Mouse (Mus musculus): ENCODE measurements around the gene Ifna5. TPM values are rescaled to one million over a fixed set of nuclear protein-coding genes. Genes with fewer than 3 reads are reported as not detected.

The Ifna5 gene
- total and polyA plus RNA-seq, 2 experiments from 2014 or later: not detected

GRCm38 (mm10) chr4:88878246-88878645, 42.9 kb downstream of the Ifna5 start:
- no peak overlapping the region for H3K9ac ChIP-seq (replicated peaks; ENCODE audit: low read length)
- no peaks in the 10 kb centered on the region for H3K9me3 ChIP-seq (ENCODE audit: low read length)
- no peak overlapping the region for H3K4me2 ChIP-seq (ENCODE audit: low read depth, low read length)
- WGBS: 44% methylated on average over 10 of the region's 10 CpGs
- H3K4me1 ChIP-seq (ENCODE audit: insufficient read depth, low read length): no peaks in the 10 kb centered on the region
- no peak for TF ChIP-seq CTCF (IDR thresholded peaks at IDR 0.05; ENCODE audit: low read depth)
- no peak overlapping the region for H3K27ac ChIP-seq
- DNase-seq (ENCODE audit: low spot score) (no peak), ATAC-seq (no peak)
- H3K27me3 ChIP-seq (ENCODE audit: insufficient read depth, low read length): no peaks in the 10 kb centered on the region
- H3K4me3 ChIP-seq (ENCODE audit: low read length): no peak overlapping the region
- H3K36me3 ChIP-seq (ENCODE audit: insufficient read depth, low read length): no peaks in the 10 kb centered on the region

DNA sequence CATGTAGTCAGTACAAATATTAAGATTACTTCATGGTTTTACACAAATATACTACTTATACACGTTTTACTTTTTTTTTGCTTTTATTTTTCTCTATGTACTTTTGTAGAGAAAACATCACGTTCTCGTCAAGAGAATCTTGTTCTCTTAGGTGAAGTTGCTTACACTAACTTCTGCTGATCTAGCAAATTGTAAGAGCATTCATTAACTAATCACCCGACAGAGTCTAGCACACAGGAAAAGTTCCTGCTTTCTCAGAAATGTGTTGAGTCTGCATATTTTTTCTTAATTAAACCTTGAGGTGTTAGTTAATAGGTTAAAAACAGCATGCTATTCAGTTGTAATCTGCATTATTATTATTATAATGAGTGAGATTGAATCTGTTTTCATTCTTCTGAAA, 43.4 kb downstream of the Ifna5 start:
- Histone ChIP-seq H3K9me3 (ENCODE audit: low read length) (no peaks in the 10 kb centered on the region), H3K4me2 (ENCODE audit: low read depth, low read length) (no peak overlapping the region), H3K4me1 (ENCODE audit: insufficient read depth, low read length) (no peaks in the 10 kb centered on the region), H3K36me3 (ENCODE audit: insufficient read depth, low read length) (no peaks in the 10 kb centered on the region), H3K27ac (no peak overlapping the region), H3K9ac (replicated peaks; ENCODE audit: low read length) (no peak overlapping the region), H3K4me3 (ENCODE audit: low read length) (no peak overlapping the region), H3K27me3 (ENCODE audit: insufficient read depth, low read length) (no peaks in the 10 kb centered on the region)
- ATAC-seq (no peak), DNase-seq (ENCODE audit: low spot score) (no peak)
- 75% methylated on average over 4 of the region's 4 CpGs for WGBS
- TF ChIP-seq CTCF (IDR thresholded peaks at IDR 0.05; ENCODE audit: low read depth): no peak

GRCm38 (mm10) chr4:88880101-88880500, 44.8 kb downstream of the Ifna5 start, which contains the start of gene Ifne:
Gene Ifne, minus strand, starts transcription at chr4:88880201.
- H3K4me3 ChIP-seq (ENCODE audit: low read length): no peak within 1 kb of the TSS
- no peaks in the 10 kb centered on the region for H3K36me3 ChIP-seq (ENCODE audit: insufficient read depth, low read length)
- H3K9ac ChIP-seq (replicated peaks; ENCODE audit: low read length): no peak within 1 kb of the TSS
- ATAC-seq (no peak), DNase-seq (ENCODE audit: low spot score) (no peak)
- TF ChIP-seq CTCF (IDR thresholded peaks at IDR 0.05; ENCODE audit: low read depth): no peak
- no peaks in the 10 kb centered on the region for H3K9me3 ChIP-seq (ENCODE audit: low read length)
- no peak within 1 kb of the TSS for H3K27ac ChIP-seq
- 88% methylated on average over 8 of the region's 8 CpGs for WGBS
- no peak within 1 kb of the TSS for H3K4me2 ChIP-seq (ENCODE audit: low read depth, low read length)
- H3K4me1 ChIP-seq (ENCODE audit: insufficient read depth, low read length): no peaks in the 10 kb centered on the region
- no peaks in the 10 kb centered on the region for H3K27me3 ChIP-seq (ENCODE audit: insufficient read depth, low read length)

Other genes starting within 250 kb of the Ifna5 start
- not detected in 2 replicates for gene Ifna9, start 243.1 kb upstream of the Ifna5 start, total RNA-seq (2014; rRNA removed)
- gene Ifna9, start 243.1 kb upstream of the Ifna5 start, polyA plus RNA-seq (2015; fragmentation: Nextera tagmentation; extraction: Ambion mirVana): not detected in 2 replicates
- not detected in 2 replicates for gene Ifna12, start 232.1 kb upstream of the Ifna5 start, total RNA-seq (2014; rRNA removed)
- gene Ifna12, start 232.1 kb upstream of the Ifna5 start, polyA plus RNA-seq (2015; fragmentation: Nextera tagmentation; extraction: Ambion mirVana): not detected in 2 replicates
- not detected in 2 replicates for gene C87499, start 201.1 kb upstream of the Ifna5 start, total RNA-seq (2014; rRNA removed)
- gene C87499, start 201.1 kb upstream of the Ifna5 start, polyA plus RNA-seq (2015; fragmentation: Nextera tagmentation; extraction: Ambion mirVana): not detected in 2 replicates
- gene Ifna13, start 191.1 kb upstream of the Ifna5 start, total RNA-seq (2014; rRNA removed): not detected in 2 replicates
- gene Ifna13, start 191.1 kb upstream of the Ifna5 start, polyA plus RNA-seq (2015; fragmentation: Nextera tagmentation; extraction: Ambion mirVana): not detected in 2 replicates
- not detected in 2 replicates for gene Ifna16, start 158.6 kb upstream of the Ifna5 start, total RNA-seq (2014; rRNA removed)
- not detected in 2 replicates for gene Ifna16, start 158.6 kb upstream of the Ifna5 start, polyA plus RNA-seq (2015; fragmentation: Nextera tagmentation; extraction: Ambion mirVana)
- not detected in 2 replicates for gene Ifna2, start 151.6 kb upstream of the Ifna5 start, total RNA-seq (2014; rRNA removed)
- not detected in 2 replicates for gene Ifna2, start 151.6 kb upstream of the Ifna5 start, polyA plus RNA-seq (2015; fragmentation: Nextera tagmentation; extraction: Ambion mirVana)
- gene Ifnab, start 144.2 kb upstream of the Ifna5 start, total RNA-seq (2014; rRNA removed): not detected in 2 replicates
- not detected in 2 replicates for gene Ifnab, start 144.2 kb upstream of the Ifna5 start, polyA plus RNA-seq (2015; fragmentation: Nextera tagmentation; extraction: Ambion mirVana)
- 0.18 and 2.2 TPM in 2 replicates for gene Gm26566, start 113.7 kb upstream of the Ifna5 start, total RNA-seq (2014; rRNA removed)
- 1.4 and 1.5 TPM in 2 replicates for gene Gm26566, start 113.7 kb upstream of the Ifna5 start, polyA plus RNA-seq (2015; fragmentation: Nextera tagmentation; extraction: Ambion mirVana)
- gene Klhl9, start 113.1 kb upstream of the Ifna5 start, total RNA-seq (2014; rRNA removed): 140 TPM in 2 replicates
- gene Klhl9, start 113.1 kb upstream of the Ifna5 start, polyA plus RNA-seq (2015; fragmentation: Nextera tagmentation; extraction: Ambion mirVana): 73.1 and 78.8 TPM in 2 replicates
- gene Gm13271, start 80.7 kb upstream of the Ifna5 start, total RNA-seq (2014; rRNA removed): not detected in 2 replicates
- gene Gm13271, start 80.7 kb upstream of the Ifna5 start, polyA plus RNA-seq (2015; fragmentation: Nextera tagmentation; extraction: Ambion mirVana): not detected in 2 replicates
- not detected in 2 replicates for gene Gm13283, start 75.4 kb upstream of the Ifna5 start, total RNA-seq (2014; rRNA removed)
- not detected in 2 replicates for gene Gm13283, start 75.4 kb upstream of the Ifna5 start, polyA plus RNA-seq (2015; fragmentation: Nextera tagmentation; extraction: Ambion mirVana)
- not detected in 2 replicates for gene Gm13290, start 61.7 kb upstream of the Ifna5 start, total RNA-seq (2014; rRNA removed)
- not detected in 2 replicates for gene Gm13290, start 61.7 kb upstream of the Ifna5 start, polyA plus RNA-seq (2015; fragmentation: Nextera tagmentation; extraction: Ambion mirVana)
- not detected in 2 replicates for gene Gm13289, start 58.6 kb upstream of the Ifna5 start, total RNA-seq (2014; rRNA removed)
- not detected in 2 replicates for gene Gm13289, start 58.6 kb upstream of the Ifna5 start, polyA plus RNA-seq (2015; fragmentation: Nextera tagmentation; extraction: Ambion mirVana)
- gene Gm13272, start 55.7 kb upstream of the Ifna5 start, total RNA-seq (2014; rRNA removed): not detected in 2 replicates
- gene Gm13272, start 55.7 kb upstream of the Ifna5 start, polyA plus RNA-seq (2015; fragmentation: Nextera tagmentation; extraction: Ambion mirVana): not detected in 2 replicates
- gene Ifnz, start 53.4 kb upstream of the Ifna5 start, total RNA-seq (2014; rRNA removed): not detected in 2 replicates
- gene Ifnz, start 53.4 kb upstream of the Ifna5 start, polyA plus RNA-seq (2015; fragmentation: Nextera tagmentation; extraction: Ambion mirVana): not detected in 2 replicates
- not detected in 2 replicates for gene Gm13276, start 49.8 kb upstream of the Ifna5 start, total RNA-seq (2014; rRNA removed)
- gene Gm13276, start 49.8 kb upstream of the Ifna5 start, polyA plus RNA-seq (2015; fragmentation: Nextera tagmentation; extraction: Ambion mirVana): not detected in 2 replicates
- gene Gm13277, start 46.9 kb upstream of the Ifna5 start, total RNA-seq (2014; rRNA removed): not detected in 2 replicates
- not detected in 2 replicates for gene Gm13277, start 46.9 kb upstream of the Ifna5 start, polyA plus RNA-seq (2015; fragmentation: Nextera tagmentation; extraction: Ambion mirVana)
- not detected in 2 replicates for gene Gm13278, start 44.0 kb upstream of the Ifna5 start, total RNA-seq (2014; rRNA removed)
- not detected in 2 replicates for gene Gm13278, start 44.0 kb upstream of the Ifna5 start, polyA plus RNA-seq (2015; fragmentation: Nextera tagmentation; extraction: Ambion mirVana)
- gene Gm13275, start 41.0 kb upstream of the Ifna5 start, total RNA-seq (2014; rRNA removed): not detected in 2 replicates
- gene Gm13275, start 41.0 kb upstream of the Ifna5 start, polyA plus RNA-seq (2015; fragmentation: Nextera tagmentation; extraction: Ambion mirVana): not detected in 2 replicates
- gene Gm13279, start 38.1 kb upstream of the Ifna5 start, total RNA-seq (2014; rRNA removed): not detected in 2 replicates
- gene Gm13279, start 38.1 kb upstream of the Ifna5 start, polyA plus RNA-seq (2015; fragmentation: Nextera tagmentation; extraction: Ambion mirVana): not detected in 2 replicates
- not detected in 2 replicates for gene Gm13285, start 35.9 kb upstream of the Ifna5 start, total RNA-seq (2014; rRNA removed)
- gene Gm13285, start 35.9 kb upstream of the Ifna5 start, polyA plus RNA-seq (2015; fragmentation: Nextera tagmentation; extraction: Ambion mirVana): 0.14 TPM in 1 of 2 replicates, not detected in the other
- gene Gm13287, start 32.3 kb upstream of the Ifna5 start, total RNA-seq (2014; rRNA removed): not detected in 2 replicates
- not detected in 2 replicates for gene Gm13287, start 32.3 kb upstream of the Ifna5 start, polyA plus RNA-seq (2015; fragmentation: Nextera tagmentation; extraction: Ambion mirVana)
- gene Gm13288, start 30.0 kb upstream of the Ifna5 start, total RNA-seq (2014; rRNA removed): not detected in 2 replicates
- not detected in 2 replicates for gene Gm13288, start 30.0 kb upstream of the Ifna5 start, polyA plus RNA-seq (2015; fragmentation: Nextera tagmentation; extraction: Ambion mirVana)
- gene Ifna7, start 19.3 kb upstream of the Ifna5 start, total RNA-seq (2014; rRNA removed): not detected in 2 replicates
- gene Ifna7, start 19.3 kb upstream of the Ifna5 start, polyA plus RNA-seq (2015; fragmentation: Nextera tagmentation; extraction: Ambion mirVana): not detected in 2 replicates
- gene Ifna11, start 15.6 kb upstream of the Ifna5 start, total RNA-seq (2014; rRNA removed): not detected in 2 replicates
- not detected in 2 replicates for gene Ifna11, start 15.6 kb upstream of the Ifna5 start, polyA plus RNA-seq (2015; fragmentation: Nextera tagmentation; extraction: Ambion mirVana)
- not detected in 2 replicates for gene Ifna6, start 8.1 kb upstream of the Ifna5 start, total RNA-seq (2014; rRNA removed)
- not detected in 2 replicates for gene Ifna6, start 8.1 kb upstream of the Ifna5 start, polyA plus RNA-seq (2015; fragmentation: Nextera tagmentation; extraction: Ambion mirVana)
- gene Ifna4, start 6.3 kb downstream of the Ifna5 start, total RNA-seq (2014; rRNA removed): not detected in 2 replicates
- gene Ifna4, start 6.3 kb downstream of the Ifna5 start, polyA plus RNA-seq (2015; fragmentation: Nextera tagmentation; extraction: Ambion mirVana): not detected in 2 replicates
- gene Ifna1, start 14.6 kb downstream of the Ifna5 start, total RNA-seq (2014; rRNA removed): not detected in 2 replicates
- gene Ifna1, start 14.6 kb downstream of the Ifna5 start, polyA plus RNA-seq (2015; fragmentation: Nextera tagmentation; extraction: Ambion mirVana): not detected in 2 replicates
- not detected in 2 replicates for gene Ifne, start 44.7 kb downstream of the Ifna5 start, total RNA-seq (2014; rRNA removed)
- not detected in 2 replicates for gene Ifne, start 44.7 kb downstream of the Ifna5 start, polyA plus RNA-seq (2015; fragmentation: Nextera tagmentation; extraction: Ambion mirVana)